Mouse (Mus musculus) liver, adult 2 months (tissue): ENCODE data around the gene Gtf2f2.

ENCODE experiments used
- CTCF ChIP-seq: fragments of 200-500 bp; IDR thresholded peaks from 2 replicates; pipeline ENCODE4 v1.5.1; 2011; ENCODE audit warnings: low read depth, low read length, control low read depth
- POLR2A ChIP-seq: fragments of 200-500 bp; IDR thresholded peaks from 2 replicates; pipeline ENCODE4 v1.6.1; 2011; ENCODE audit warnings: low read length, control low read depth; ENCODE audit not compliant: insufficient read depth; ENCODE audit errors: extremely low read depth

DNA sequence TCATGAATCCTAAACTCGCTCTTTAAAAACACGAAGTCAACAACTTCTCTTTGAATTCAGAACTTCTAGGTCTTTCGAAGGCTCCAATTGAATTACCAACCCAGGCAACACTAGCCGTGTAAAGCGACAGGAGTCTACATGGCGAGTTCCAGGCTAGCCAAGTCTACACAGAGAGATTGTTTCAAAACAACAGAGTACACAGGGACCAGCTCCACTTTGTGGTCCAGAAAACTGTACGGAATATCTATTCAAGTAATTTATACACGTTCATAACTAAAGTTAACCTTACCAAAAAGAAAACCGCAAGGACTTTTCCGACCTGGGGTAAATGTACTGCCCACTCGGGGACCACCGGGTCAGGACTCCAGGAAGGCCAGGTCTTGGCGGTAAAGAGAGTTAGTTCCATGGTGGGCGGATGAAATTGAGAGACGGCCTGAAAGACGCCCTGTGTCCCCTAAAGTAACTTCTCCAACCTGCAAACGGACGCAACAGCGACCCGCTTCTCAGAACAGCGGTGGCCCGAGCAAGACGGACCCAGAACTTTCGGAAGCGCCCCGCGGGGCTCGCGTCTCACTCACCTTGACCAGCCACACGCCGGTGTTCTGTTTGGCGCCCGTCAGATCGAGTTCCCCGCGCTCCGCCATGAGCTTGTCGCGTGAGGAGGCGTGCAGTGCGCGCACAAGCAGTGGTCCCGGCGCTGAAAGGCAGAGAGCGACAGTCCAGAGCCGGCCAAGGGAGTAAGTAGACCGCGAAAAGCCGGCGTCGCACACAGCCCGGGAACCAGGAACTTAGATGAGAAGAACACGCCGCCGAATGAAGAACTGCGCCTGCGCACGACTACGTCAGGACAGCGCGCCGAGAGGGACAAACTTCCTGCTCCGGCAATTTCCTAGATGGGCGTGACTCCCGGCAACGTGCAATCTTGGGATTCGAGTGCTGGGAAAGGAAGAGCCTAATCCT, at the start of gene Gtf2f2:
- TF ChIP-seq POLR2A (0 out of 2 replicates have a peak, but pooled peaks have one; percentile 24), CTCF (no peak)
